Mouse (Mus musculus): Measurements from ENCODE around the gene Sap30.

- no peak for TF ChIP-seq CTCF (IDR thresholded peaks at IDR 0.05; ENCODE audit: low read depth)
- no peak for TF ChIP-seq EP300 (IDR thresholded peaks at IDR 0.05; ENCODE audit: low read depth)
These were observed 44.4 kb downstream of the Sap30 start for GRCm38 (mm10) chr8:57443289-57443688.

Measured in heart, postnatal 0 days (tissue).